In genomic region chr5:20925451-20925850, GRCm38 (mm10) we compare ENCODE assay signal across 16 mouse cellular contexts.
"Had no signal": no experiment of that assay in that cellular context is flagged by ENCODE, and none has a peak within 500 bp of the region (broad histone marks: within the 10 kb centered on the region; RNA-seq: fewer than 3 reads in every experiment).

No protein-coding gene starts in this region.

- H3K9ac ChIP-seq: kidney, embryonic 15.5 days; limb, embryonic 12.5 days; liver, embryonic 13.5 days; liver, postnatal 0 days; lung, embryonic 15.5 days; midbrain, embryonic 15.5 days; neural tube, embryonic 13.5 days had no signal

- H3K9me3 ChIP-seq: kidney, embryonic 15.5 days; limb, embryonic 12.5 days; liver, embryonic 13.5 days; lung, embryonic 15.5 days; megakaryocyte, embryonic 14.5 days; midbrain, embryonic 15.5 days; neural tube, embryonic 13.5 days had no signal

- H3K4me2 ChIP-seq: kidney, embryonic 15.5 days; limb, embryonic 12.5 days; liver, embryonic 13.5 days; lung, embryonic 15.5 days; midbrain, embryonic 11.5 days; midbrain, embryonic 15.5 days; neural tube, embryonic 13.5 days had no signal

- H3K27ac ChIP-seq: kidney, embryonic 15.5 days; left cerebral cortex, adult 2 months; limb, embryonic 12.5 days; liver, embryonic 13.5 days; lung, embryonic 15.5 days; macrophage; midbrain, embryonic 15.5 days; neural tube, embryonic 13.5 days had no signal

- H3K4me3 ChIP-seq: kidney, embryonic 15.5 days; left cerebral cortex, adult 2 months; limb, embryonic 12.5 days; liver, embryonic 13.5 days; lung, embryonic 15.5 days; megakaryocyte, embryonic 14.5 days; midbrain, embryonic 15.5 days; neural tube, embryonic 13.5 days had no signal

- H3K27me3 ChIP-seq: kidney, embryonic 15.5 days; limb, embryonic 12.5 days; liver, embryonic 13.5 days; lung, embryonic 15.5 days; megakaryocyte, embryonic 14.5 days; midbrain, embryonic 15.5 days; neural tube, embryonic 13.5 days had no signal

- H3K36me3 ChIP-seq: midbrain, embryonic 15.5 days; neural tube, embryonic 13.5 days had no signal

- ATAC-seq: liver, postnatal 0 days; midbrain, embryonic 15.5 days had no signal

- DNase-seq: kidney, postnatal 14 days; liver; liver, embryonic 13.5 days; liver, postnatal 0 days; lung, postnatal 14 days; right cerebral cortex, postnatal 14 days; thymus, postnatal 36 days had no signal

- H3K4me1 ChIP-seq: kidney, embryonic 15.5 days; midbrain, embryonic 15.5 days had no signal
